Mouse (Mus musculus) heart, postnatal 0 days (tissue): ENCODE results near the gene Olfr49.
"Not testable (repeated sequence)": the region's sequence is repeated elsewhere in the genome, so short reads cannot be mapped to it uniquely, and the experiment has no call there.

Experiments
- CTCF ChIP-seq: IDR thresholded peaks from 2 replicates; pipeline ENCODE4 v1.5.1; 2016; ENCODE audit warnings: antibody characterized with exemption, control low read depth, low read depth
- EP300 ChIP-seq: IDR thresholded peaks from 2 replicates; pipeline ENCODE4 v1.6.1; 2016; ENCODE audit warnings: antibody characterized with exemption, low read depth

- TF ChIP-seq EP300, CTCF: not testable (repeated sequence)
Observed at GRCm38 (mm10) chr14:54229849-54230248, 54.9 kb downstream of the Olfr49 start.
